Mouse (Mus musculus): ENCODE measurements around the gene Snx29.

Gene Snx29

GRCm38 (mm10) chr16:11532592-11532991 lies 209.9 kb downstream of the Snx29 start:
- DNase-seq (ENCODE audit: low read depth, low spot score): peak; percentile 81

- DNase-seq (ENCODE audit: low read depth, low spot score): no peak
Observed at GRCm38 (mm10) chr16:11533441-11533840, 210.7 kb downstream of the Snx29 start.

- DNase-seq (ENCODE audit: low read depth, low spot score): no peak
Observed at GRCm38 (mm10) chr16:11537663-11538062, 215.0 kb downstream of the Snx29 start.

GRCm38 (mm10) chr16:11538191-11538590 lies 215.5 kb downstream of the Snx29 start:
- no peak for DNase-seq (ENCODE audit: low read depth, low spot score)

GRCm38 (mm10) chr16:11540961-11541360 lies 218.3 kb downstream of the Snx29 start:
- no peak for DNase-seq (ENCODE audit: low read depth, low spot score)

- DNase-seq (ENCODE audit: low read depth, low spot score): no peak
Observed at GRCm38 (mm10) chr16:11541769-11542168, 219.1 kb downstream of the Snx29 start.

GRCm38 (mm10) chr16:11550043-11550725 lies 227.5 kb downstream of the Snx29 start:
- DNase-seq (ENCODE audit: low read depth, low spot score): no peak

- no peak for DNase-seq (ENCODE audit: low read depth, low spot score)
Observed at GRCm38 (mm10) chr16:11561714-11562113, 239.0 kb downstream of the Snx29 start.

- peak; percentile 35 for DNase-seq (ENCODE audit: low read depth, low spot score)
Observed at GRCm38 (mm10) chr16:11563846-11564245, 241.1 kb downstream of the Snx29 start.

GRCm38 (mm10) chr16:11565126-11565525 lies 242.4 kb downstream of the Snx29 start:
- no peak for DNase-seq (ENCODE audit: low read depth, low spot score)

- DNase-seq (ENCODE audit: low read depth, low spot score): no peak
Observed at GRCm38 (mm10) chr16:11567594-11567993, 244.9 kb downstream of the Snx29 start.

- no peak for DNase-seq (ENCODE audit: low read depth, low spot score)
Observed at GRCm38 (mm10) chr16:11568095-11568494, 245.4 kb downstream of the Snx29 start.

GRCm38 (mm10) chr16:11568601-11569000 lies 245.9 kb downstream of the Snx29 start:
- no peak for DNase-seq (ENCODE audit: low read depth, low spot score)

- DNase-seq (ENCODE audit: low read depth, low spot score): peak; percentile 50
Observed at GRCm38 (mm10) chr16:11569127-11569526, 246.4 kb downstream of the Snx29 start.

- DNase-seq (ENCODE audit: low read depth, low spot score): peak; percentile 30
Observed at GRCm38 (mm10) chr16:11570072-11570471, 247.4 kb downstream of the Snx29 start.

GRCm38 (mm10) chr16:11574517-11574916 lies 251.8 kb downstream of the Snx29 start:
- DNase-seq (ENCODE audit: low read depth, low spot score): no peak

GRCm38 (mm10) chr16:11575733-11576132 lies 253.0 kb downstream of the Snx29 start:
- DNase-seq (ENCODE audit: low read depth, low spot score): peak; percentile 48

GRCm38 (mm10) chr16:11577541-11578255 lies 255.0 kb downstream of the Snx29 start:
- no peak for DNase-seq (ENCODE audit: low read depth, low spot score)

GRCm38 (mm10) chr16:11579676-11580098 lies 257.0 kb downstream of the Snx29 start:
- DNase-seq (ENCODE audit: low read depth, low spot score): peak; percentile 71

- no peak for DNase-seq (ENCODE audit: low read depth, low spot score)
Observed at GRCm38 (mm10) chr16:11583941-11584639, 261.4 kb downstream of the Snx29 start.

GRCm38 (mm10) chr16:11588689-11589088 lies 266.0 kb downstream of the Snx29 start:
- DNase-seq (ENCODE audit: low read depth, low spot score): no peak

- DNase-seq (ENCODE audit: low read depth, low spot score): peak; percentile 63
Observed at GRCm38 (mm10) chr16:11589336-11589735, 266.6 kb downstream of the Snx29 start.
